Mouse (Mus musculus): ENCODE data around the gene Gm44965.

Gm44965 gene

DNA sequence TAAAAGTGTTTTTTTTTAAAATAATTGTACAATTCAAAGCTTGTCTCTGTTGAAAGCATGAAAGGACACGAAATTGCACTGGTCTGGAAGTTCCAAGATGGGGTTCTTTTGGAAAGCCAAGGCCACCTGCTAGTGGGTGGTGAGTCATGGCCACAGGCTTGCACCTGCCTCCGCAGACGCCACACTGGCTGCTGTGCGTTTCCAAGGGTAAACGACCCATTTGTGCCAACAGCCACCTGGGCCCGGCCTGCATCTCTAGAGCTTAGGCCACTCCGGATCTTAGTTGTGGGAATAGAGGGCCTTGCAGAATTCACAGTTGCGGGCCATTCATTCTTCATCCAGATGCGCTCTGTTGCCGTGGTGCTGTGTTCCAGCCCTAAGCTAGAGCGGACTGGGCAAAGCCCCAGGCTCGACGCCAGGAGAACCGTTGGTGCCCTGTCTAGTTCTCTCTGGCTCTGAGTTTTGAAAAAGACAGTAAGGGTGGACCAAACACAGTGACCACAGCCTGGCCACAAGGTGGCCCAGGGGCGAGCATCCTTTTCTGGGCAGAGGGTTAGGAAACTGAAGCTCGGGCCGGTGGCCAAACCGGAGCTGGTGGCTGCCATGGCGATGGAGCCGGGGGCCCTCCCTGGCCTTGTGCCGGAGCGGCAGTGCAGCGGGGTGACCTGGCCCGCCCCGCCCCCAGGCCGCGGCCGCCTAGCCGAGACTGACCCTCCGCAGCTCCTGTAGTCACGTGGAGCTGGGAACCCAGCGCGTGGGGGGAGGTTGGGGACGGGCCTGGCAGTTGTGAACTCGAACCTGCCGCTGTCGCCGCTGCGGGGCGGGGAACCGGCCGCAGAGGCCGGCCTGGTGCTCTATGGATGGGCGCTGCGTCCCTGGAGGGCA is at the start of gene Gm44965, which contains the start of gene Repin1:
Gene Gm44965 (plus strand): TSS at position 784 of the 885 bp plus-strand sequence.
Gene Repin1 (plus strand): TSS at position 726 of the 885 bp plus-strand sequence.
- in situ Hi-C loops (cut with MboI, MseI) = no loop called here

DNA sequence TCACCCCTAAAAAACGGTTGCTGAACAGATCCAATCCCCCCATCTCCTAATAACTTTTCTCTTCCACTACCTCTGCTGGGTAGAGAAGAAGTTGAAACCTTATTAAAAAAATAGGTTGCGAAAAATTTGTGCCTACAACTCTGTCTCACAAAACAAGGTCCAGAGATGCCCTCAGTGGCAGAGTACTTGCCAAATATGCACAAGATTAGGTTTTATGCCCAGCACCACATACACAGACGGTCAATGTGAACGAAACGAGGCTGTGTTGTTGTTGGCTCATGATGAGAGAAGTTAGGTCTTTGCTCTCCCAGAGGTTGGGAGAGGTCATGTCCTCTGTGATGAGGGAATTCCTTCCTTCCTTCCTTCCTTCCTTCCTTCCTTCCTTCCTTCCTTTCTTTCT is 48.5 kb upstream of the Gm44965 start:
- in situ Hi-C loops (cut with MboI, MseI) = loop anchor here (10.0 kb wide), 1 partner anchor 370 kb away; no protein-coding TSS in a partner anchor

DNA sequence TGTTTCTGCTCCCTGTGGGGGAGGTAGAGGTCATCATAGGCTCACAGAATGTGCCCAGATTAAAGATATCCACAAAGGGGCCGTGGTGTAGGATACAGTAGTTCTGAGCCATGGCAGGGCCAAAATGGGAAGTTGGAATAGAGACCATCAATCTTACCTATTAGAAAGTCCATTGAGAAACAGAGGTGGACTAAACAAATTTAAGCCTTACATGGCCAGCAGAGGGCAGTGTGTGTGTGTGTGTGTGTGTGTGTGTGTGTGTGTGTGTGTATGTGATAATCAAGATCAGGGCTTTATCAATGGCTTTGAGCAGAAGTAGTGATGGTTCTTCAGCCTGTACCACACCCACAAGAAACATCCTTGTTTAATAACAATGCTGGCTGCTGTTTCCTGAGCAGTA is 47.5 kb upstream of the Gm44965 start:
- in situ Hi-C loops (cut with MboI, MseI) = loop anchor here (10.0 kb wide), 1 partner anchor 371 kb away; no protein-coding TSS in a partner anchor

DNA sequence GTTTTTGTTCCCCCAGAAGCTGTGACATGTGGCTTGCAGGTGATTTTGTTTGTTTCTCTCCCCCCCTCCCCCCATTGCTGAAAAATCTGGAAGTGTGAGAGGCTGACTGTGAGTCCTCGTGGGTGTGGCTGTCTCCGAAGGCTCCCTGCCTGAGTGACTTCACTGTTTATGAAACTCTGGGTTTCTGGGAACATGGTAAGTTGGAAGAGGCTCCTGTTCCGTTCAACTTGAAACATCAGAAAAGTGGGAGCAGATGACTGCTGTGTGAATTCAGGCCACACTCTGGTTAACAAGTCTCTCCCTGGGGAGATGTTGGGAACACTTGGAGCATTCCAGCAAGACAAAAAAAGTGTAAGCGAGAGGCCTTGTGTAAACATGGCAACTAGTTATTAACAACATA is 46.9 kb upstream of the Gm44965 start:
- in situ Hi-C loops (cut with MboI, MseI) = loop anchor here (10.0 kb wide), 1 partner anchor 372 kb away; no protein-coding TSS in a partner anchor

GRCm38 (mm10) chr6:48548314-48548713 is 45.4 kb upstream of the Gm44965 start:
- in situ Hi-C loops (cut with MboI, MseI) = loop anchor here (10.0 kb wide), 1 partner anchor 374 kb away; no protein-coding TSS in a partner anchor

DNA sequence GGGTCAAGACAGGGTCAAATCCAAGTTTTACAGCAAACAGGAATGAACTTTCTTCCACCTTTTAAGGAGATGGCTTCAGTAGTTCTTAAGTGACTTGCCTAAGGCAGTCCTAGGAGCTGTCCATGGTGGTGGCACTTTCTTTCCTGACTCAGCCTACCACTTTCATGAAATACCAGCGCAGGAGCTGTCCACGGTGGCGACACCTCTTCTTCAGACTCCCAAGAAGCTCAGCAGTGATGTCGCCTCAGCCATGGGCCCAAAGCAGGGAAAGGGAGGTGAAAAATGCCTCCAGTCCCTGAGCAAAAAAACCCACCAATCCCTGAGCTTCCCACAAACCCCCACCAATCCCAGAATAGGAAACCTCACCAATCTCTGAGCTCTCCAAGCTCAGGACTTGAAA is 40.8 kb upstream of the Gm44965 start:
- in situ Hi-C loops (cut with MboI, MseI) = no loop called here

- in situ Hi-C loops (cut with MboI, MseI) = no loop called here
Measured at GRCm38 (mm10) chr6:48553819-48554218, 39.9 kb upstream of the Gm44965 start.

- in situ Hi-C loops (cut with MboI, MseI) = no loop called here
Measured at GRCm38 (mm10) chr6:48554280-48555103, 39.2 kb upstream of the Gm44965 start, which contains the start of gene Lrrc61. Lrrc61 (plus strand) TSS chr6:48554796.

GRCm38 (mm10) chr6:48555104-48555890 is 38.4 kb upstream of the Gm44965 start:
- in situ Hi-C loops (cut with MboI, MseI) = no loop called here

- in situ Hi-C loops (cut with MboI, MseI) = no loop called here
Measured at GRCm38 (mm10) chr6:48555956-48556355, 37.8 kb upstream of the Gm44965 start.

GRCm38 (mm10) chr6:48565693-48566310 is 27.9 kb upstream of the Gm44965 start:
- in situ Hi-C loops (cut with MboI, MseI) = loop anchor here (5.0 kb wide), 1 partner anchor 49 kb away; no protein-coding TSS in a partner anchor

DNA sequence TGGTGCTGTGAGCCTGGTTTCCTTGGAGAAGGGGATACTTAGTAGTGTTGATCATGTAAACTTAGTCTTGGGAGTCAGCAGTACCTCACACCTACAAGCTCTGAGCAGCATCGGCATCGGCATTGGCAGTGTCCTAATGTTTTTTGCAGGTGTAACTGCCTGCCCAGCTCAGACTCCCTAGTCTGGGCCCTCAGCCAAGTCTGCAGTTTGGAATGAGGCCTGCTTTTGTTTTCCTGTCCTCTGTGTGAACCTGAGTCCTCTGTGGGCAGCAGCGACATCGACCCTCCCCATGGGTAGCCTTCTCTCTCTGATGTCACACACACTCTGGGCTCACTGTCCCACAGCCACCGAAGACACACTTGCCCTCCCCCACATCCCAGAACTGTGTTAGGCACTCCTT is 27.4 kb upstream of the Gm44965 start:
- in situ Hi-C loops (cut with MboI, MseI) = loop anchor here (5.0 kb wide), 1 partner anchor 49 kb away; no protein-coding TSS in a partner anchor

- in situ Hi-C loops (cut with MboI, MseI) = loop anchor here (5.0 kb wide), 1 partner anchor 51 kb away; no protein-coding TSS in a partner anchor
Measured at GRCm38 (mm10) chr6:48568036-48568984, 25.4 kb upstream of the Gm44965 start.

DNA sequence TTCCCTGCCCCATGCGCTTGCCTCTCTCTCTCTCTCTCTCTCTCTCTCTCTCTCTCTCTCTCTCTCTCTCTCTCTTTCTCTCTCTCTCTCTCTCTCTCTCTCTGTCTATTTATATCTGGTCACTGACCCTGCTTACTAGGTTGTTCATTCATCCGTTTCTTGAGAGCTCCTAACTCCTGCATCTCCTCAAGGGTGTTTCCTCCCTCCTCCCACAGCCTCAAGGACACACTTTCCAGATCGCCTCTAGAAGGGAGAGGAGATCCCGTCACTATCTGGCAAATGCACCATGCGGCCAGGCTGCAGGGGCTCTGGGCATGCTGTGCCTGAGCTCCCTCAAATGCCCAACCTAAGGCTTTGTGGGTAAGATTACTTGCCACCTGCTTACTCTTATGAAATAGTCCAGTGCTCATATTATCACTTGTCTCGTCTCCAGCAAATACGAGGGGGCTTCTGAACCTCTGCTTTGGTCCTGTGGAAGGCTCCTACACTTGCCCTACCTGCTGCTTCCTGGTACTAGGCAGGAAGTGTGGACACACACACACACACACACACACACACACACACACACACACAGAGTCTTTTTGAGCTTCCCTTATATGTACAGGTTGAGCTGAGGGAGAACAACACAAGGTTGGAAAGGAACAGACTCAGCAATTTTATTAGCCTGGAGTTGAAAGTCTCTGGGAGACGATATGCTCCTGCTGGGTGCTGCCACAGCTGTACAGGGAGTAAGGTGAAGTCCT is 24.5 kb upstream of the Gm44965 start:
- in situ Hi-C loops (cut with MboI, MseI) = loop anchor here (5.0 kb wide), 1 partner anchor 52 kb away; no protein-coding TSS in a partner anchor

- in situ Hi-C loops (cut with MboI, MseI) = no loop called here
Measured at GRCm38 (mm10) chr6:48572014-48572413, 21.7 kb upstream of the Gm44965 start.

GRCm38 (mm10) chr6:48572572-48573061 is 21.1 kb upstream of the Gm44965 start, which contains the start of gene Rarres2:
Rarres2 (minus strand) TSS chr6:48572789.
- in situ Hi-C loops (cut with MboI, MseI) = no loop called here

DNA sequence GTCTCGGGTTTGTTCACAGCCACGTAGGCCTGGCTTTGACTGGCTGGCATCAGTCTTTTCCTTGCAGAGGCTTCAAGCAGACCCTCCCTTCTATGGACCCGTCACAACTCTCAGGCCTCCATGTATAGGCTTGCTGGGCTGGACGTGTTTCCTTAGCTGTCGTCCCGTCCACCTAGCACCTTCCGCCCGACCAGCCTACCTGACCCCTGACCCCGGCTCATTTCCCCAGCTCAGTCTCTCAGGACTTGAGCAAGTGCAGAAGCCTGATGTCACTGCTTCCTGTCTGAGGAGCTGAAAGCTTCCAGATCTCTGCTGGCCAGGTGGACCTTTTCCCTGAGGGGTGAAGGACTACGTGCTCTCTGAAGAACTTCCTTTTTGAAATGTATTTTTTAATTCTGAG is 20.5 kb upstream of the Gm44965 start:
- in situ Hi-C loops (cut with MboI, MseI) = no loop called here

DNA sequence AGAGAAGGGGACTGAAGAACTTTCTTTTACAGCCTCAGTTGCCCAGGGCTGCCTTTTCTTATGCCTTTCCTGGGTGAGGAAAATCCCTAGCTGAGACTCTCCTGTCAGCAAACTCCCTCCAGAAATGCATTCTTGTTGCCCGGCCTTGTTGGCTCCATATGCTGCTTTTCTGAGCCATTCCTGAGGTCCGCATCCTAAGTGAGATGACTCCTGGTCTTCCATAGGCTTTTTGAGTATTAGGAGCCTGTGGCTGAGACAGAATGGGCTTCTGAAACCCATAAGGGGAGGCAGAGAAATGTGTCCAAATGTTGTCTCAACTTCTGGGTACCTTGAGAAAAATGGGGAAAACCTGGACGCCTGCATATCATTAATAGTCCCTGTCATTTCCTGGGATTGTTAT is 19.8 kb upstream of the Gm44965 start:
- in situ Hi-C loops (cut with MboI, MseI) = no loop called here

All from T-helper 2 cell (primary cell).